Mouse (Mus musculus) lung, postnatal 0 days (tissue): ENCODE data around the gene Hax1.

Experiments used
- CTCF ChIP-seq: IDR thresholded peaks from 2 replicates; pipeline ENCODE4 v1.5.1; 2016; ENCODE audit warnings: antibody characterized with exemption, mild to moderate bottlenecking
- EP300 ChIP-seq: IDR thresholded peaks from 2 replicates; pipeline ENCODE4 v1.6.1; 2016; ENCODE audit warnings: antibody characterized with exemption, mild to moderate bottlenecking, control low read depth

DNA sequence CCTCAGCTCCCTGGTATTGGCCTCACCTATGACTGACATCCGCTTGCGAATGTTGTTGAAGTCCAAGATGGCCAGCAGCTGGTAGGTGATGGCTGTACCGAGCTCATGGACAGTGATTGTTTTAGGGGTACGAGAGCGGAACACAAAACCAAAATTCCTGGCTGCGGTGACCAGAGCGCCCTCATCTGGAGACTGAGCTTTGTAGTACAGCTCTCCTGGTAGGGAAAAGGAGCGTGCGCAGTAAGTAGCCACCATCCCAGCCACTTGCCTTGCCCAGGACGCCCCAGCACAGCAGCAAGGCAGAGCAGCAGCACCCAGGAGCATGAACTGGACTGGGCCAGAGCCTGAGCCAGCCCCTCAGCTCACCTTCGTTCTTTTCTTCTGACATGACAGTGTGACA, 50.6 kb downstream of the Hax1 start:
- peak; percentile 21 for TF ChIP-seq CTCF
- no peak for TF ChIP-seq EP300
